Mouse (Mus musculus) right cerebral cortex, postnatal 25 days (tissue): ENCODE measurements around the gene Fcrl5.

ENCODE experiments used
- DNase-seq: peaks from one replicate; pipeline ENCODE4 v3.0.0; 2022

The Fcrl5 gene

GRCm38 (mm10) chr3:87533667-87534378 lies 98.2 kb downstream of the Fcrl5 start:
- no peak for DNase-seq

DNA sequence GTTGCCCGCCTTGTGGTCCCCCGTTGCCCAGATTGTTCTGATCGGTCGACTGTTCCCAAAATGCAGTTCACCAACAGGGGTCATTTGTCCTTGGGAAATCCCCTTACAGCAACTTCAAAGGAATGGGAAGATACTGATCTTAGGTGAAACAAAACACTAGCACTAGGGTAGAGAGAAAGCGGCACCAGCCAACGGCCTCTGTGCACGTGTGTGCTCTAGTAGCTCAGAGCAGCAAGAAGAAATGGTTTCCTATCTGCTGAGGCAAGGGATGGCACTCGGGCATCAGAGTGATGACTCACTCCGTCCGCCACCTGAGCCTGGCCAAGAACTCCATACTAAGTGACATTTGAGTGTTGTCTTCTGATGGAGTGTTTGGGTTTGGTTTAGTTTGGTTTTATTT lies 102.5 kb downstream of the Fcrl5 start:
- DNase-seq, result no peak

DNA sequence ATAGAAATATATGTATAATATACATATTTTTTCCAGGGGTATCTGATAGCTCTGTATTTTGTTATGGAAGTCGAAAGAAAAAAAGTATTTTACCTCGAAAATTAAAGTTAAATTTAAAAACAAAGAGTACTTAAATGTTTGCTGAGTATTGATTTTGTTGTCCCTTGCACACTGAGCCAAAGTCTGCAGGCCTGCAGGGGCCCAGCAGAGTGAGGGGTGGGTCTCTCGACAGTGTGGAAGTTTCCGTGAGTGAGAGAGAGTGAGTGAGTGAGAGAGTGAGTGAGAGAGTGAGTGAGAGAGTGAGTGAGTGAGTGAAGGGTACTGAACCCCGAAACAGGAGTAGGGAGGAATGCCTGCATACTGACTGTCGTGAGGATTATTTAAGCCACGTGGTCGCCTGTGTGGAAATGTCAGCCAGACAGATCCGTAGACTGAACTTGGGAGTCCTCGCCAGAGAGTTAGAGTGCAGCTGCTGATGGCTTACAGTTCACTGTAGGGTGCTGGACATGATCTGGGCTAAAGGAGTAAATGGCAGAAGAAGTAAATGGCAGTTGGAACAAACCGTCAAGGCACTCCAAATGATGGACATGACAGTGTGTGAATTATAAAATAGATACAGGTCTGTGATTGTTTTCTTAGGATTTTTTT lies 104.6 kb downstream of the Fcrl5 start:
- no peak for DNase-seq

- no peak for DNase-seq
Observed at GRCm38 (mm10) chr3:87540714-87541113, 105.1 kb downstream of the Fcrl5 start.

DNA sequence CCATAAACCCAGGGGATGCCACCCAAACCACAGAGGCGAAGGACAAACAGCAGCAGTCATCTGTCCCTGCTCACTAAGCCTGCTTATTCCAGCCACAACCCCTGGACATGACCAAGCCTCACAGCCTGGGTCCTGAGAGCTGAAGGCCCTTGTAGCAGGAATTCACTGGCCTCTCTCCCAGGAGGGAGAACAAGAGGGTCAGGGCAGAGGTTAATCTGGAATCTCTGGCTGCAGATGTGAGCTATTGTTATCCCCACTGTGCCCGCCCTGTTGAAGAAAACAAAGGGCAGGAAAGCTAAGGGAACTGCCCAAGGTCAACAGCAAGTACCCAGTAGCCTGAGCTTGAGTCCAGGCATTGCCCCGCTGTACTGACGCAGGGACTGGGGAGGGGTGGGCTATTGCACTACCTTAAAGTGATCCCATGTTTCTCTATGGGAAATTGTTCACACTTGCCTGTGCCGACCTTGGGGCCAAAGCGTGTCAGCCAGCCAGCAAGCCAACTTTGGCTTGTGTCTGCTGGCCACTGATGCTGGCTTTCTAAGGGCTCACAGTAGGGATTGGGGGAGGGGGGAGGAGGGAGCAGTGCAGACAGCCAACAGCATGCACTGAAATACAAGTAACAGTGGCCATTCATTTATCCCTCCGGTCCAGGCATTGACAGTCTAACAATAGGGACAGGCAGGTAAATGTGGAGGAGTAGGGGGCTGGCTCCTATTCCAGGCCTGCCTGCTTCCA lies 107.1 kb downstream of the Fcrl5 start:
- no peak for DNase-seq

DNA sequence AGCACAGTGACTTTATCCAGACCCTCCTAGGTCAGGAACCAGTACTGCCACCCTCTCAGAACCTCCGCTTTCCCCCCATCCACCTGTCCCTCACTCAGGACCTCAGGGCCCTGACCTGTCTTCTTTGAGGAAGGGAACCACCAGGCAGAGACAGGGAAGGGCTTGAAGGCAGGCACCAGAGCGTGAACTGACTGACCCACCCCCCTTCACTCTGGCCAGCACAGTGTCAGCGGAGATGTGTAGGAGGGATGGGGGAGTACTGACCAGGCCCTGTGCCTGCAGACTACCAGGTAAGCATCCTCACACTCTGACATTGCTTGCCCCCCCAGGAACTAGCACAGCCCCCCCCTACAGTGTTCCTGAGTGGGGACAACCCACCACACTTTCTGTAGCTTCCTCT lies 110.0 kb downstream of the Fcrl5 start:
- DNase-seq, result no peak

- peak; percentile 67 for DNase-seq
Observed at GRCm38 (mm10) chr3:87546291-87546721, 110.7 kb downstream of the Fcrl5 start.

DNA sequence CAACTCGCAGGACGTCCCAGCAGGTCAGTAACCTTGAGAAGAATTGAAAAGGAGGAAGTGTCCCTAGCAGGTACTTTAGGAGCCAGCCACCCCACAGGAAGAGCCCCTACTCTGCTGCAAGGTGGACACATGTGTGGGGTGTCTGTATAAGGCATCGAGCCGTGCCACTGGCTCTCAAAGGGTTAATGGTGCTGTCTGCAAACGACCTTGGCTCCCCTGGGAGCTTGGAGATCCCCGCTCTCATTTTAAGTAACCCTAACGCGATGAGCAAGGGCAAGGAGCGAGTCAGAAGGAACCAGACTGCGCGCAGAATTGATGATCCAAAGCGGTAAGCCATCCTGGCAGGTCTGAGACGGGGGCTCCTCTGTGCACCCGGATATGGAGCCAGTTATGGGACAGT lies 114.3 kb downstream of the Fcrl5 start:
- DNase-seq, result no peak
